Mouse (Mus musculus): ENCODE data around the gene Gm2696.

The Gm2696 gene

DNA sequence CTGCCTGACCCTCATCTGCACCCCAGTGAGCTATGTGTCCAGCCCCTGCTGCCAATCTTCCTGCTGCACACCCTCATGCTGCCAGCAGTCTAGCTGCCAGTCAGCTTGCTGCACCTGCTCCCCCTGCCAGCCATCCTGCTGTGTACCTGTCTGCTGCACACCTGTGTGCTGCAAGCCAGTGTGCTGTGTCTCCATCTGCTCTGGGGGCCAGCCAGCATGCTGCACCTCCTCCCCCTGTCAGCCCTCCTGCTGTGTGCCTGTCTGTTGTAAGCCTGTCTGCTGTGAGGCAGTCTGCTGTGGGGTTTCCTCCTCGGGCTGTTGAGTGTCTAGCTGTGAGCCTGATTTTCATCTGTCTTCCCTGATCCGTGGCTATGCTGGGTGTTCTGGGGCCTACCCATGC is 32.5 kb downstream of the Gm2696 start:
- no peak for DNase-seq (ENCODE audit: low spot score in 2 of 2)

GRCm38 (mm10) chr10:77847538-77847937 is 33.1 kb downstream of the Gm2696 start:
- DNase-seq (ENCODE audit: low spot score in 2 of 2), result no peak

GRCm38 (mm10) chr10:77852559-77852958 is 38.1 kb downstream of the Gm2696 start, which contains the start of gene Gm10318:
TSS of gene Gm10318 (plus strand) at chr10:77852859.
- no peak for DNase-seq (ENCODE audit: low spot score in 2 of 2)

DNA sequence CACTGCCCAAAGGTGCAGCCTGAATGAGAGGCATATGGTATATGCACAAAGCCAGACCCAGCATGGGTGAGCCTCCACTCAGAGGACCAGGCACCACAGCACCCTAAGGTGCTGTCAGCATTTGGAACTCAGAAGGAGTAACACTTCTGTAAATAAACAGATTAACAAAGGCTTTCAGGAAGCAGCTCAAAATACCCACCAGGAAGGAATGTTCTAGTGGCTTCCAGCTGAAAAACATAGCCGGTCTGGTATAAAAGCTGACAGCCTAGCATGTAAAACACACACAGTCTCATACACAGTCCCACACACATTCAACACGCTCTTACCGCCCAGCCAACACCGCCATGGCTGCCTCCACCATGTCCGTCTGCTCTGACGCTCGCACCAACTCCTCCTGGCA is 47.2 kb downstream of the Gm2696 start, which contains the start of gene Gm3285:
TSS of gene Gm3285 (plus strand) at position 301 of the 400 bp plus-strand sequence.
- no peak for DNase-seq (ENCODE audit: low spot score in 2 of 2)

- peak; percentile 55 to 64 for DNase-seq (ENCODE audit: low spot score in 2 of 2)
Measured at GRCm38 (mm10) chr10:77864067-77864761, 49.7 kb downstream of the Gm2696 start.

DNA sequence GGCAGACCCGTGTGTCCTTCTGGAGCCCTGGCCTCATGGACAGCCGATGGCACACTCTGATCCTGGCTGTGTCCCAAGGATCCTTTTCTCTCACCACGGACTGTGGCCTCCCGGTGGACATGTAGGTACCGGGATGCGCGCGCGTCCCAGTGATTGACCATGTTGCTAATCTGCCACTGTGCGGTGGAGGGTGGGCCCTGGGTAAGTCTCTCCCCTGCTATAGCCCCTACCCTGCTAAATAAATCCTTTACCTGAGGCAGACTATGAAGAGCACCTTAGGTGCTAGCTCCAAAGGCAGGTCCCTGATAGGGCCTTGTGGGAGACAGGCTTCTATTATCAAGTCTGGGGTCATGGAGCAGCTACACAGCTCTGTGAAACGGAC is 50.3 kb downstream of the Gm2696 start:
- DNase-seq (ENCODE audit: low spot score in 2 of 2), result no peak

DNA sequence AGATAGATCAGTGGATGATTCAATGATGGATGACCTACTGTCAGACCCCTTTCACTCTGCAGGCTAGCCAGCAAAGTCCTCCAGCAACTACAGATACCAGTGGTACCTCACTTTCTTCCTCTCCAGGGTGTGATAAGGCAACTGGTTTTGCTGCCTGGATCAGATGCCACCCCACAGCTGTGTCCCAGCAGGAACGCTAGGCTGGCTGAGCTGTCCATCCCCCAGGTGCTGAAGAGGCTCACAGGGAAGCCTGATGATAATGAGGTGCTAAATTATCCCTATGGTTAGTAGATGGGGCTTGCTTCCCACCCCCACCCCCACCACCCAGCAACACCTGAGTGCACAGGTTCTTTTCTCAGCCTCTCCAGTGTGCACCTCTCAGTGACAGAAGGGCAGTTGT is 53.1 kb downstream of the Gm2696 start:
- no peak for DNase-seq (ENCODE audit: low spot score in 2 of 2)

- DNase-seq (ENCODE audit: low spot score in 2 of 2), result no peak
Measured at GRCm38 (mm10) chr10:77869651-77870050, 55.2 kb downstream of the Gm2696 start.

- DNase-seq (ENCODE audit: low spot score in 2 of 2), result no peak
Measured at GRCm38 (mm10) chr10:77878985-77879384, 64.5 kb downstream of the Gm2696 start.

GRCm38 (mm10) chr10:77880305-77880704 is 65.8 kb downstream of the Gm2696 start:
- peak; percentile 13 to 17 for DNase-seq (ENCODE audit: low spot score in 2 of 2)

- DNase-seq (ENCODE audit: low spot score in 2 of 2), result no peak
Measured at GRCm38 (mm10) chr10:77882553-77882952, 68.1 kb downstream of the Gm2696 start.

Measured in spleen, postnatal 36 days (tissue).